Mouse (Mus musculus): ENCODE results near the gene Olfr527. TPM values are rescaled to one million over a fixed set of nuclear protein-coding genes. Genes with fewer than 3 reads are reported as not detected.

The Olfr527 gene
- polyA plus RNA-seq, 1 experiment from 2014 or later: not detected

Other genes starting within 250 kb of the Olfr527 start
- gene Prap1, start 240.6 kb upstream of the Olfr527 start, polyA plus RNA-seq (2015; fragmentation: Nextera tagmentation; extraction: Ambion mirVana): not detected in 2 replicates
- gene Fuom, start 231.6 kb upstream of the Olfr527 start, polyA plus RNA-seq (2015; fragmentation: Nextera tagmentation; extraction: Ambion mirVana): 33.7 and 34.1 TPM in 2 replicates
- 7.4 and 7.5 TPM in 2 replicates for gene Paox, start 218.2 kb upstream of the Olfr527 start, polyA plus RNA-seq (2015; fragmentation: Nextera tagmentation; extraction: Ambion mirVana)
- gene Echs1, start 217.5 kb upstream of the Olfr527 start, polyA plus RNA-seq (2015; fragmentation: Nextera tagmentation; extraction: Ambion mirVana): 107 and 108 TPM in 2 replicates
- 32.4 and 34.8 TPM in 2 replicates for gene Mtg1, start 196.5 kb upstream of the Olfr527 start, polyA plus RNA-seq (2015; fragmentation: Nextera tagmentation; extraction: Ambion mirVana)
- 23.7 and 25.5 TPM in 2 replicates for gene Sprn, start 179.1 kb upstream of the Olfr527 start, polyA plus RNA-seq (2015; fragmentation: Nextera tagmentation; extraction: Ambion mirVana)
- not detected in 2 replicates for gene Olfr522, start 169.3 kb upstream of the Olfr527 start, polyA plus RNA-seq (2015; fragmentation: Nextera tagmentation; extraction: Ambion mirVana)
- gene Olfr523, start 160.8 kb upstream of the Olfr527 start, polyA plus RNA-seq (2015; fragmentation: Nextera tagmentation; extraction: Ambion mirVana): not detected in 2 replicates
- gene Olfr524, start 128.1 kb upstream of the Olfr527 start, polyA plus RNA-seq (2015; fragmentation: Nextera tagmentation; extraction: Ambion mirVana): not detected in 2 replicates
- gene Cd163l1, start 115.8 kb upstream of the Olfr527 start, polyA plus RNA-seq (2015; fragmentation: Nextera tagmentation; extraction: Ambion mirVana): not detected in 2 replicates
- not detected in 2 replicates for gene 5830411N06Rik, start 86.7 kb upstream of the Olfr527 start, polyA plus RNA-seq (2015; fragmentation: Nextera tagmentation; extraction: Ambion mirVana)
- gene Olfr525, start 13.2 kb upstream of the Olfr527 start, polyA plus RNA-seq (2015; fragmentation: Nextera tagmentation; extraction: Ambion mirVana): not detected in 2 replicates
- not detected in 2 replicates for gene Olfr60, start 27.7 kb downstream of the Olfr527 start, polyA plus RNA-seq (2015; fragmentation: Nextera tagmentation; extraction: Ambion mirVana)
- gene Olfr530, start 42.3 kb downstream of the Olfr527 start, polyA plus RNA-seq (2015; fragmentation: Nextera tagmentation; extraction: Ambion mirVana): not detected in 2 replicates
- gene Olfr531, start 68.9 kb downstream of the Olfr527 start, polyA plus RNA-seq (2015; fragmentation: Nextera tagmentation; extraction: Ambion mirVana): not detected in 2 replicates
- gene Olfr532, start 87.6 kb downstream of the Olfr527 start, polyA plus RNA-seq (2015; fragmentation: Nextera tagmentation; extraction: Ambion mirVana): not detected in 2 replicates
- not detected in 2 replicates for gene Olfr533, start 129.4 kb downstream of the Olfr527 start, polyA plus RNA-seq (2015; fragmentation: Nextera tagmentation; extraction: Ambion mirVana)
- not detected in 2 replicates for gene Olfr535, start 150.2 kb downstream of the Olfr527 start, polyA plus RNA-seq (2015; fragmentation: Nextera tagmentation; extraction: Ambion mirVana)
- not detected in 2 replicates for gene Olfr536, start 173.4 kb downstream of the Olfr527 start, polyA plus RNA-seq (2015; fragmentation: Nextera tagmentation; extraction: Ambion mirVana)
- not detected in 2 replicates for gene Olfr538, start 233.9 kb downstream of the Olfr527 start, polyA plus RNA-seq (2015; fragmentation: Nextera tagmentation; extraction: Ambion mirVana)